Mouse (Mus musculus) right cerebral cortex, postnatal 4 days (tissue): ENCODE measurements around the gene Tmem238l.

ENCODE experiments used
- DNase-seq: peaks from one replicate; pipeline ENCODE4 v3.0.0-alpha.2; 2022

The Tmem238l gene

DNA sequence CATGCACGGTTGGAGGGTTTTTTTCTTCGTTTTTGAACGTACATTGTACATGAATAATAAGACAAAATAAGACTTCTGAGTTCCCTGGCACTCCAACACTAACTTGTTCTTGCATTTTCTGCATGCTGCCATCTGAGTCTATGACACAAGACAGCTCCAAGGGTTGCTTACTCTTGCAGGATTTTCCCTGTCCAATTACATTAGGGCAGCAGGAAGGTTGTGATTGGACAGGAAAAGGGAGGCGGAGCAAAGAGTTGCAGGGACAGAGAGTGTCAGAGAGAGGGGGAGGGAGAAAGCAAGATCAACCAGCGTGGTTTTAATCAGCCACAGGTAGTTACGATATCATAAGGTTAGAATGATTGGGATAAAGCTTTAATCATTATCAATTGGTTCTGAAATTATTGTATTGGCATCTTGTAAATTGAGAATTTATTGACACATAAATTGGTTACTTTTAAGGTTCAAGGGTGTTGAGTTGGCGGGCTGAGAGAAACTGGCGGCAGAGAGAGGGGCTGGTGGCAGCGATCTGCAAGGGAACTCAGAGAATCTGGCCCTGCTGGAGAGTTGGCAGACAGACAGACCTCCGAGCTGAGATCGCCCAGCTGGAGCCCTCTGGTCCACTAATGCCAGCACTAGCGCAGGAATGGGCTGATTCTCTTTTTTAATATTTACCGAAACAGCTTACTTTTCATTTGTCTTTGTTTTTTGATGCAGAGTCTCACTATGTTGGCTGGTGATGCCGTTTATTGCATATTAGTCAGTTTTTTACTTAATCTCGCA is 25.1 kb downstream of the Tmem238l start:
- DNase-seq, result no peak

DNA sequence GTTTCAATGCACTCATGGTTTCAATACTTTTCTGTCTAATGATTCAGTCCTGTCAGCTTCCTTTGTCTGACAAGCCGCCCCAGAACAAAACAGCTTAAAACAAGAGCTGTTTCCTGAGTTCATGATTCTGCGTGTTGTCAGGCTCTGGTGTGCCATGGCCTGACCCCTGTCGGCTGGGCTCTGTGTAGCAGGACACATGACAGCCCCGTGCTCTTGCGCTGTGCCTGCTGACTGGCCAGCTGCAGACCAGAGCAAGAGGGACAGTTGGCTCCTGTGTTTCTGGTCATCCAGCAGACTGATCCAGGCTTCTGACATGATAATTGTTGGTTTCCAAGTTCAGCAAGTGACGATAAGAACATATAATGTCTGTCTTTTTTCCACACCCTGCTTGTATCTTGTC is 26.4 kb downstream of the Tmem238l start:
- DNase-seq, result peak; percentile 24

DNA sequence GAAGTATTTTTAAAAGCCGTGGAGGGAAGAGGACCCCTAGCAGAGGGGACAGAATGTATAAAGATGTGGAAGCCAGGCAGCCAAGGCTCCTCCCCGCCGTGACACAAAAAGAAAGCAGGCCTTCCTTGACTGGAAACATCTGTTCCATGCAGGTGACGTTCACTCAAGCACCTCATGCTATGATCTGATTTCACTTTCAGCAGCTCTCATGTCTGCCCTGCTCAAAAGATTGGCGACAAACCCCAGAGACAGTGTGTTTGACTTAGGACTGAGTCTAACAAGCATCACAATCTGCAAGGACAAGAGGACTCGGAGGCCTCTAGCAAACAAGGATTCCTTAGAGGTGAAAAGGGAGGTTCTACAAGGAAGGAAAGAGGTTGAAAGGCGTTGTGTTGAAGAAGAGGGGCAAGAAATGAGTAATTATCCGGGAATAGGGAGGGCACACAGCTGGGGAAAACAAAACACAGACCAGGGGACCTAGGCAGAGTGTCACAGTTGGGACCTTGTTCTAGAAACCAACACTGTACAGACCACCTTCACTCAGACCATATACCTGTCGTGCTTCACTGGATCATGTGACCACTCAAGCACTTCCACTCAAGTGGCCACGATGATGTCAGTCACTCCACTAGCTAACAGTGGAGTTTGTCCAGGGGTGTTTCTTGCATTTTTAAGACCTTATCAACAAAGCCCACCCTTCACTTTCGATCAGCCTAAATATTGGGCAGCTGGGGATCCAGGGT is 27.2 kb downstream of the Tmem238l start:
- DNase-seq, result no peak

DNA sequence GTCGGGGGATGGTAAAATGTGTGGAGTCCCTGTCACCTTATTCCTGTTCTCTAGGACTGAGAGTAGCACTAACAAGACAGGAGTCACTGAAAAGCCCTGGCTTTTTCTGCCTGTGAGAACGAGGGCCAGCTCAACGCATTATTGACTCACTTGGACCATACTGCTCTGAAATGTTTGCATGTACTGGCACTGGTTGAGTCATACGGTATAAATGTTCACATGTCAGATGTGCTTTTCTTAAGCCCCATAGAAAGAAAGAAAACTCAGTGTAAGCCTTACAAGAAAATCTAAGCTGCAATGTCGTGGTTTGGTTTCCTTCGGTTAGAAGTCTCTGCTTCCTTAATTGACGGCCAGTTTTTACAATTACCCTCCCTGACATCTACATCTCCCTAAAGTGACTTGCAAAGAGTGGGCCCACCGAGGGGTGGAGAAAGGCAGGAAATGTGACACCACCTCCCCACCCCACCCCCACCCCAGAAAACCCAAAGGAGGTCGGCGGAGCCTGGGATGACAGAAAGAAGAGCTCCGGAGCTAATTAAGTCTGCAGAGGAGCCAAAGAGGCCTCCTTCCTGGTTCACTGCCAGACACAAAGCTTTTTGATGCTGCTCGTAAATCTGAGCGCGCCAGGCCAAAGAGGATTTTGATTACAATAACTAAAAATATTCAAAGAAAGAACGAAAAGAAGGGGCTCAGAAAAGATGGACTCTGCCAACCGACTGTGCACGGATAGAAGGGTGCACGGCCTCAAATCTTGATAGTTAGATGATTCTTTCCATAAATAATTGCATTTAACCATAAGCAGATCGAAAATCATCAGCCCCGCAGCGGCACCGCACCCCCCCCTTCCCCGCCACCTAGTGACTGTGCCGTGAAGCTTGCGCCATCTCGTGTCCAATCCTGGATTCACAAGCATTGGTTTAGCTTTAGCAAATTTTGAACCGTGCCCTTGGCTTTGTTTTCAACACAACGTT is 28.0 kb downstream of the Tmem238l start:
- DNase-seq, result peak; percentile 89

DNA sequence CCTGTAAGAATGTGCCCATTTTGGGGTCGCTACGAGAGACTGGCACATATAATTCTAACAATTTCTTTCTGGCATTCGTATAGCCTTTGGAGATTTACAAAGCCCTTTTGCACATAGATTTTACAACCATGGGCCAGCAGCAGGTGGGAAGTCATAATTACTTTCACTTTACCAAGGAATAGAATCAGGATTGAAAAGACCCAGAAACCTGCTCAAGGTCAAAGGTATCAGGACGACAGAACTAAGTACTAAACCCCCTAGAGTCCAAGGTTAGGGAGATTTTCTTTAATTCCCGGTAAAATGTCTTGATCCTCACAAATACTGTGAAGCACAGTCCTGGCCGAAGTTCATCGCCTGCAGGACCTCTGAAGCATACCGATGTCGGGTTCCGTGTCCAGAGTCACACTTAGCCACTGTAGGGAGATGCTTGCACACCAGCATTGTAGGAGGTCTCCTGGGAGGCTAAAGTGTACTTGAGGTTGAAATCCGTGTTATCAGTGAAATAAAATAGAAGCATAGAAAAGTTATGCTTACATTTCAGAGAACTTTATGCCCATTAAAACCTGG is 28.8 kb downstream of the Tmem238l start:
- no peak for DNase-seq

DNA sequence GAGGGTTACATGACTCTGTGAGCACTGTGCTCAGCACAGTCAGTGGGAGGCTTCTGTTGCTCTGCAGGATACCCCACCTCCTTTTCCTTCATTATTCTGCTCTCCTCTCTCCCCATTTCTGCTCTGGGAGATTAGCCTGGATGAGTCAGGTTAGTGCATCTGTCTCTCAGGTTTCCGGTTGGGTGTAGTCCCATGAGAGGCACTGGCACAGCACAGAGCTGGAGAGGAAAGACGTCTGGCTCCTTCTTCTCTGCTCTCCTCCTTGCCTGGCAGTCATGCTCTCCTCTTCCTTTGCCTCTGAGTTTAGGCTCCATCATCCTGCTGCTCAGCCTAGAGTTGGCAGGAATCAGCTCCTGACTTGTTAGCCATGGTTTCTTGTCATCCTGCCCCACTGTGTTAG is 35.7 kb downstream of the Tmem238l start:
- DNase-seq, result no peak

DNA sequence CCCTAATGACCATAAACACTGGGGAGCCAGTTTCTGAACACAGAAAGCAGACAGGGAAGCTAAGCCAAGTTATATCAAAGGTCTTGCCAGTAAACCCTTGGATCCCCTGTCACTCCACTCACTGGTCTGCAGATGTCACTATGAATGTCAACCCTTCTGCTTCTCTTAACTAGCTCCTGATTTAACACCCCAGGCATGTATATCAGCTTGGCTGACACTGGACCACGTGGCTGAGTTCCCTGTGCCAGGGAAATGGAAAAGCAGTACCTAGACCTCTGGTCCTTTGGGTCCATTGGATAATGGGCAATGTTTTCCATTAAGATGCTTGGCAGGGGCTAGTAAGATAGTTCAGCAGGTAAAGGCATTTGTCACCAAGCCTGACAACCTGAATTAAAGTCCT is 37.2 kb downstream of the Tmem238l start:
- no peak for DNase-seq

DNA sequence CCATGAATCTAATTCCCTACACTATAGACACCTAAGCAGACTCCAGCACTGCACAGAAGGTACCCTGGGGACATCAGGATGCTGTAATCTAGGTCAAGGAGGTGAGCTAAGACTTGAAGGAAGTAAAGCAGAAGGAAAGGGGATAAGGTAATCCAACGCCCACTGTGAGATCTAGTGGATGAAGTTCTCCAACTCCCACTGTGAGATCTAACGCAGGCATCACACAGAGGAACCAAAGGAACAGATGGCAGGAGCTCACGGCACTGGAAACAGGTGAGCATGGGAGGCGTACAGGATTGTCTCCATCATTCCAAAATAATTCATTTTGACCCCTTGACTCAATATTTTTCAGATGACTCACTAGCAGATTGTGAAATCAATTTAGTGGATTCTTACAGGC is 40.0 kb downstream of the Tmem238l start:
- DNase-seq, result no peak

DNA sequence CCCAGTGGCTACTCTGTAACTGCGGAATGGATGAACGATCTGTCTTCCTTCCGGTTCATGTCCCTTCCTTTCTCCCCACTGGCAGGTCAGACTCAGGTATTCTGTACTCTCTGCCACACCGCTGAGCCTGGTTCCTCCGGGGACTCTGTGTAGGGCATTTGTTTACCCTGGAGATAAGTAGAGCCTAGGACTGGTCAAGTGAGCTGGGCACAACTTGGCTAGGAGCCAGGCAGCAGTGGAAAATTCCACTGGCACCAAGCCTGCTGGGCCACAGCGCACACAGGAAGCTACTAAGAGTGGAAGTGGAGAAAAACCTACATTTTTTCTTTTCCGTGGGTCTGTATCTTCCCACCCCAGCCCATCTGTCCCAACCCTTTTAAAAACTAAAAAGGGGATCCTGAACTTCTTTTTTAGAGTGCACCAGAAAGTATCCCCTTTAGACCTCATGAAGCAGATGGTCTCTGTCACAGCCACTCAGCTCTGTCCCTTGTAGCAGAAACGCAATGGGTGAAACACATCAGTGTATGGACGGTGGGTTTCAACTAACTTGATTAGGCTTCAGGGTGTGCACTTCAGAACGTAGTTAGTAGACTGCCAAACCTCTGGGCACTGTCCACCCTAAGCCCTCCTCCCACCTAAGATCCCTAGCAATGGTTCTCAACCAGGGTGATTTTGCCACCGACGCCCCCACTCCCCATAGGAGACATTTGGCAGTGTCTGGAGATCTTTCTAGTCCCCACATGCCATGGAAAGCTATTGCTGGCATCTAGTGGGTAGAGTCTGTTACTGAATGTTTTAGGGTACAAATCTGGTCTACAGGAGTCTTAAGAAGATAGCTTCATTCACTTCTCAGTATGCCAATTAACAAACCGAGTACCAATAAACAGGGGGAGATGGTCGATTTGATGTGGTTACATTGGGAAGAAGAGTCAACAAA is 42.3 kb downstream of the Tmem238l start:
- DNase-seq, result peak; percentile 27

DNA sequence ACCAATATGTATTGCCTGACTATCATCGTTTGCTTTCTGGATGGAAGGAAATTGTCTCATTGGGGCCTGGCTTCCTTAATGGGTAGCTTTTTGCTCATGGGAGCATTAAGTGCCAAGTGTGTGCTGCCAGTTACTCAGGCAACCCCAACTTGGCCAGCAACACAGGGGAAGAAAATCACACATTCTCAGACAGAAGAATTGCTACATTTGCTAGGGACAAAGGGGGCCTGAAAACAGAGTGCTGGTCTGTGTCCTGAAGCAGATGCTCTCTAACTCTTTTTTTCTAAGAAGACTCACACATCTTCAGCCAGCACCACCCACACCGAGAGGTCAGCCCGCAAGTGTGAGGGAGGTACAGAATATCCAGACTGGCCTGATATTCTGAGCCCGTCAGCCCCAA is 44.2 kb downstream of the Tmem238l start:
- no peak for DNase-seq

DNA sequence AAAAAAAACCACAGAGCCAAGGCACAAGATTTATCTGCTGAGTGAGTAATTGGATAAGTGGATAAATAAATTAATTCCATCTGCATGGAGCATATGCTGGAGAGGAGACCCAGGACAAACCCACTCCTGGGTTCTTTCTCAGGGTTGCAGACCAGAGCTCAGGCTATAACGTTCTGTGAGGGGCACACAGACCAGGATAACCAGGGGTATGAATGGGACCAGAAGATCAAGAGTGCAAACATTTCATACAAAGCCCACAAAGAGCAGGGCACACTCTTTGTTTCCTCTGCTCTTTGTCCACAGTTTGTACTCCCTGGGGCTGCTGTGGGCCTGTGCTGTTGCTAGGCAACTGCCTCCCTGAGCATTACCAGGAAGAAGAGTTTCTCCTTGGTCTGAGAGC is 45.3 kb downstream of the Tmem238l start:
- no peak for DNase-seq

DNA sequence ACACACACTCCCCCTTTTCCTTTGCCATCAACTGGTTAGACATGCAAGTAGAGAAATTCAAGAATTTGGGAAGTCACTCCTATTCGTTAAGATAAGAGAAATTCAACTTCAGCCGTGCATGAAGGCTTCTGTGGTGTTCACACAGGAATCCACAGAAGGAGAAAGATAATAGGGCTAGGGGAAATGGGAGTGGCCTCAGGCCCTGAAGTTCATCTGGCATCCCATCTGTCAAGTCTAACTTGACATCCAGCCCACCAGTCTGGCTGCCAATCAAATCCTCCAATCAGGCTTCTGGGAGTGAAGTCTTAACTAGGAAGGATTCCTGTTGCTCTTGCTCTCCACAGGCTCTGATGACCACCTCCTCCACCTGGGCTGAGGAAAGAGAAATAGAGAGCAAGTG is 46.5 kb downstream of the Tmem238l start:
- no peak for DNase-seq

DNA sequence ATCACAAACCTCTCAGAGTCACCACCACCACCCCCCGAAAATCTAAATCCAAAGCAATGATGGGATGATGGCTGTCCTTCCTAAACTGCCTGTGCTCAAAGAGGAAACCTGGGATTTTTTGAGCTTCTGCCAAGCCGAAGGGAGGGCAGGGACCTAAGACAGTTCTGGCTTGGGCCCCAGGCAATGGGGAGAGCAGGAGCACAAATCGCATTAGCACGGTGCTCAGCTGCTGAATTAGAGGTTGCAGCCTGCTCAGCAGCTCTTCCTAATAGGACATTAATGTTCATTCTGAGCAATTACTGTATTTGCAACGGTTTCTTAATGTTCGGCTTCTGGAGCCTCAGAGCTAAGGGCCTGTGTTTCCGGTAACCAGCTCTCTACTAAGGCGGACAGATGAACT is 51.5 kb downstream of the Tmem238l start:
- DNase-seq, result no peak

DNA sequence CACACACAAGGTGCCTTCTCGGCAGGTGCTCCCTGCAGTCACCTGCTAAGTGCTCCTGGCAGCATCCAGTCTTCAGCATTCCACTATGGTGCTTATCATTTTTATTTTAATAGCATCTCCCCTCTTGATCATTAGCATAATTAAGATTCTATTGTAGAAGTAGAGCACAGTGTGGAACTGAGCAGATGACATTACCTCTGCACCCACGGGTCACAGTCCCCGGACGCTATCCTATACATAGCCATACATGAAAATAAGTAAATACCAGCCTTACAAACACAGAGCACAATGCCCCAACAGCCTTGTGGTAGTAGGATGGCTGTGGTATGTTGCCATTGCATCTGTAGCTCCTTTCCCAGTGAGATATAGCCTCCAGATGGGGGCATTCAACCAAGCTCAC is 52.1 kb downstream of the Tmem238l start:
- no peak for DNase-seq

DNA sequence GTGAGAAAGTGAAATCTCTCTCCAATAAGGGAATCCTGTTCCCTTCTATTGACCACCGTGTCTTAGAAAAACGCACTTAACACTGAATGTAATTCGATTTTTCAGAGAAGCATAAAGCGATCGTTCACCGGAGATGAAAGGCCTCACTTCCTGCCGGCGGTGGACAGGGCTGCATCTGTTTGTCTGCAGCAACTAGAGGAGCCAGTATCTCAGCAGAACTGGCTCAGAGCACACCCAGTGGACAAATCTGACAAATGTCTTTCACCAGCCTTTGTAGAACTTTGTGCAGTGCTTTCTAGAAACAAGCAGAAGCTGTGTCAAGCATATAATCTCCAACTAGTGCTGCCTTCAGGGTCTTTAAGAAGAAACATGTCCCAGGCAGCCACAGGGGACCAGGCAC is 54.0 kb downstream of the Tmem238l start:
- no peak for DNase-seq

DNA sequence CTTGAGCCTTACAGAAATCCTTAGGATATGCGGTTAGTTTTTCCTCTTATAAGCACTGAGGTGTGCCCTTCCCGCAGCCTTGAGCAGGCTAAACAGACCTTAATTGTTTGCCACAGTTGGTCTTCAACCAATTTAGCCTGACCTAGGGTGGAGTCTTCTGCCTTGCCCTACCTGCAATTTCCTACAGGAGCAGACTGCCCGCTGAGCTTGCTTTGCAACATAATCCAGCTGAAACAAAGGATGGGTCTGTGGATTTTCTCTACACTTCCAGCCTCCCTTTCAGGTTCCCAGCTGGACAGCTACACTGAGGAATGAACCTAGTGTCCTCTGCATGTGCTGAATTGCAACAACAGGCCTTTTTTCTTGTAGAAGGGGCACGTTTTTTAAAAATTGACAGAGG is 55.2 kb downstream of the Tmem238l start:
- no peak for DNase-seq
